ENCODE assay signal across 12 mouse cellular contexts in genomic region chr6:36728079-36728478, GRCm38 (mm10).
DNase-seq lines count a peak whose midpoint lies in the region; ATAC-seq and TF ChIP-seq lines count a peak whose summit lies in the region.
"Had no signal": no experiment of that assay in that cellular context is flagged by ENCODE, and none has a peak within 500 bp of the region (broad histone marks: within the 10 kb centered on the region; RNA-seq: fewer than 3 reads in every experiment).

No protein-coding gene starts in this region.

- no peak overlapping the region for H3K9ac ChIP-seq in heart, embryonic 16.5 days (ENCODE audit: low read length)
- no peak overlapping the region for H3K9ac ChIP-seq in lung, embryonic 14.5 days
- H3K9ac ChIP-seq: intestine, embryonic 15.5 days; liver, embryonic 13.5 days had no signal

- H3K36me3 ChIP-seq in heart, embryonic 16.5 days (ENCODE audit: control insufficient read depth, insufficient read depth) = peaks cover 22% of the 10 kb centered on the region
- peaks cover 6% of the 10 kb centered on the region; the same call in 1 of the 2 replicates for H3K36me3 ChIP-seq in lung, embryonic 14.5 days (ENCODE audit: insufficient read depth)
- H3K36me3 ChIP-seq: liver, embryonic 13.5 days had no signal

- H3K27ac ChIP-seq in heart, embryonic 16.5 days (ENCODE audit: low read length) = peak overlapping the region; percentile 10; the same call in 1 of the 2 replicates
- no peak overlapping the region for H3K27ac ChIP-seq in lung, embryonic 14.5 days (ENCODE audit: low read depth)
- H3K27ac ChIP-seq: intestine, embryonic 15.5 days; liver, embryonic 13.5 days had no signal

- peaks cover 13% of the 10 kb centered on the region for H3K9me3 ChIP-seq in heart, embryonic 16.5 days (replicated peaks; ENCODE audit: control insufficient read depth, low read length)
- H3K9me3 ChIP-seq in lung, embryonic 14.5 days (ENCODE audit: low read depth, low read length) = peaks cover 8% of the 10 kb centered on the region; the same call in 1 of the 2 replicates
- H3K9me3 ChIP-seq: intestine, embryonic 15.5 days had no signal

- H3K27me3 ChIP-seq in heart, embryonic 16.5 days (ENCODE audit: control insufficient read depth, insufficient read depth, low read length) = no peaks in the 10 kb centered on the region
- no peaks in the 10 kb centered on the region for H3K27me3 ChIP-seq in lung, embryonic 14.5 days (ENCODE audit: insufficient read depth, low read length)
- H3K27me3 ChIP-seq: intestine, embryonic 15.5 days; liver, embryonic 13.5 days had no signal

- H3K4me1 ChIP-seq in heart, embryonic 16.5 days (ENCODE audit: control insufficient read depth, insufficient read depth, low read length) = no peaks in the 10 kb centered on the region
- no peaks in the 10 kb centered on the region for H3K4me1 ChIP-seq in lung, embryonic 14.5 days (ENCODE audit: insufficient read depth)
- H3K4me1 ChIP-seq: liver, embryonic 13.5 days had no signal

- 49% methylated on average over 7 of the region's 7 CpGs for WGBS in heart, embryonic 16.5 days
- 52% methylated on average over 7 of the region's 7 CpGs for WGBS in lung, embryonic 14.5 days

- no peak; the same call in 1 of the 2 replicates for ATAC-seq in heart, embryonic 16.5 days (replicated peaks; ENCODE audit: extremely low read depth, insufficient read depth, low FRiP score)
- peak; percentile 67; the same call in 1 of the 2 replicates for ATAC-seq in lung, embryonic 14.5 days (ENCODE audit: insufficient read depth)
- ATAC-seq: activated CD4-positive, CD25-positive, alpha-beta regulatory T cell, adult 4 months; intestine, embryonic 15.5 days had no signal

- TF ChIP-seq CTCF in lung, embryonic 14.5 days (IDR thresholded peaks at IDR 0.05; ENCODE audit: low read depth) = no peak

- no peak overlapping the region for H3K4me2 ChIP-seq in heart, embryonic 16.5 days (ENCODE audit: low read depth, low read length)
- no peak overlapping the region for H3K4me2 ChIP-seq in lung, embryonic 14.5 days
- H3K4me2 ChIP-seq: intestine, embryonic 15.5 days; liver, embryonic 13.5 days had no signal

- peak; percentile 19 for DNase-seq in adrenal gland, postnatal 14 days
- no peak for DNase-seq in adrenal gland, adult (ENCODE audit: inconsistent age in 2 of 2, low spot score in 1 of 2)
- DNase-seq in heart, adult 18-20 months = no peak
- DNase-seq in lung, embryonic 14.5 days = peak; percentile 63
- no peak for DNase-seq in lung, postnatal 4 days
- peak; percentile 29 for DNase-seq in Muller cell, postnatal 12 days (ENCODE audit: inconsistent ontology term)
- DNase-seq in urinary bladder, postnatal 25 days (ENCODE audit: low spot score) = no peak
- DNase-seq: liver, embryonic 13.5 days had no signal

- no peak overlapping the region for H3K4me3 ChIP-seq in heart, embryonic 16.5 days (ENCODE audit: low read length)
- no peak overlapping the region for H3K4me3 ChIP-seq in lung, embryonic 14.5 days (ENCODE audit: low read depth, low read length)
- H3K4me3 ChIP-seq: intestine, embryonic 15.5 days; left cerebral cortex, adult 2 months; liver, embryonic 13.5 days had no signal

Comparison
In these comparisons a context has a peak if more than half of its experiments do, and no peak if none do; other contexts are left out.
1. DNase-seq: peak in adrenal gland, postnatal 14 days (single experiment), lung, embryonic 14.5 days (single experiment) and Muller cell, postnatal 12 days (single experiment); none in adrenal gland, adult (0 of 2), heart, adult 18-20 months (0 of 2), lung, postnatal 4 days (0 of 2) and urinary bladder, postnatal 25 days (single experiment).